Mouse (Mus musculus) embryonic facial prominence, embryonic 15.5 days (tissue): ENCODE measurements around the gene Dbndd1. TPM values are rescaled to one million over a fixed set of nuclear protein-coding genes. Genes with fewer than 3 reads are reported as not detected.
A peak's percentile ranks its signal among the peaks of the same experiment; 100 is the strongest.
"Not testable (repeated sequence)": the region's sequence is repeated elsewhere in the genome, so short reads cannot be mapped to it uniquely, and the experiment has no call there.

Experiments
- ATAC-seq: fragments of 200-750 bp; cut with Nextera tagmentation; 2 replicates; pipeline ENCODE4 v1.8.0; 2017; ENCODE audit warnings: low read depth, moderate TSS enrichment; ENCODE audit not compliant: insufficient number of reproducible peaks, low FRiP score, low TSS enrichment
- H3K27ac ChIP-seq: fragments of 300-500 bp; sonication (generic); replicated peaks from 2 replicates; pipeline ENCODE4 v1.5.1; 2015; ENCODE audit warnings: mild to moderate bottlenecking, inconsistent platforms
- H3K27me3 ChIP-seq: fragments of 300-500 bp; sonication (generic); 2 replicates; pipeline ENCODE4 v1.6.1; 2015; ENCODE audit warnings: inconsistent platforms
- H3K36me3 ChIP-seq: fragments of 300-500 bp; sonication (generic); 2 replicates; pipeline ENCODE4 v1.6.1; 2015; ENCODE audit warnings: mild to moderate bottlenecking, inconsistent platforms
- H3K4me1 ChIP-seq: fragments of 300-500 bp; sonication (generic); 2 replicates; pipeline ENCODE4 v1.6.1; 2015; ENCODE audit warnings: inconsistent platforms
- H3K4me2 ChIP-seq: fragments of 300-500 bp; sonication (generic); replicated peaks from 2 replicates; pipeline ENCODE4 v1.6.1; 2015; ENCODE audit warnings: mild to moderate bottlenecking, inconsistent platforms
- H3K4me3 ChIP-seq: fragments of 300-500 bp; sonication (generic); replicated peaks from 2 replicates; pipeline ENCODE4 v1.5.1; 2015; ENCODE audit warnings: mild to moderate bottlenecking, inconsistent platforms
- H3K9ac ChIP-seq: fragments of 300-500 bp; sonication (generic); 2 replicates; pipeline ENCODE4 v1.6.1; 2015; ENCODE audit warnings: inconsistent platforms
- H3K9me3 ChIP-seq: fragments of 300-500 bp; sonication (generic); replicated peaks from 2 replicates; pipeline ENCODE4 v1.6.1; 2016; ENCODE audit warnings: inconsistent platforms
- WGBS: fragments of 180-500 bp; shearing (Covaris S2); methylation state at CpG from one replicate; pipeline ENCODE4 v1.1.7; 2015; 5-methylcytosine and 5-hydroxymethylcytosine counted together
- polyA plus RNA-seq: library from polyadenylated mRNA; unstranded; fragments of >200 nt; fragmentation: Nextera tagmentation; extraction: Ambion mirVana; gene quantifications from 2 replicates; pipeline ENCODE4 v1.2.1, GENCODE M21; 2015

The Dbndd1 gene
- polyA plus RNA-seq, 1 experiment from 2014 or later = 10.0 TPM

DNA sequence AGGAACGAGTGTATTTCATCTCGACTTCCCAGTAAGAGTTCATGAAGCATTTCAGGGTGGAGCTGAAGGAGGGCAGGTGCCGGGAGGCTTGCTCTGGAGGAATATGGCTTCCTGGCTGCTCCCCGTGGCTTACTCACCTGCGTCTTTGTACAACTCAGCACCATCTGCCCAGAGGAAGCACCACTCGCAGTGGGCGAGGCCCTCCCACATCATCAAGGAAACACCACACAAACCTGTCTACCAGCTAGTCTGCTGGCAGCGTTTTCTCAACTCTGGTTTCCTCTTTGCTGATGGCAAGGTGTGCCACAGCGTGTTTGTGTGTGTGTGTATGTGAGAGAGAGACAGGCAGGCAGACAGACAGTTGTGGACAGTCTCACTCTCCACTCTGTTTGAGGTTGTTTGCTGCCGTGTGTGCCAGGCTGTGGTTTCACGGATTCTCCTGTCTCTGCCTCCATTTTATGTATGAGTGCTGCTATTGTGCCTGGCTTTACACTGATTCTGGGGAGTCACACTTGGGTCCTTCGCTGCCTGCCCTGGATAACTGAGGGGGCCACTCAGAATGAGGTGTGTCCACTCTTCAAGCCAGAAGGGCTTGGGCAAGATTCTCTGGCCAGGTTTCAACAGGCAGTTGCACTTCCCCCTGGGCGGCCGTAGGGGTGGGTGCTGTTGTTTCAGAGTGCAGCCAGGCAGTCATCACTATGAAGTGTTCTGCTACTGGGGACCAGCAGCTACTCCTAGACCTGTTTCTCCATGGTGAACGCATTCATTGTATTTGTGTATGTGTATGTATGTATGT is 23.8 kb downstream of the Dbndd1 start:
- Histone ChIP-seq H3K4me3 (no peak overlapping the region), H3K4me2 (no peak overlapping the region), H3K9me3 (no peaks in the 10 kb centered on the region), H3K9ac (no peak overlapping the region), H3K27ac (no peak overlapping the region), H3K4me1 (no peaks in the 10 kb centered on the region), H3K36me3 (peaks cover 93% of the 10 kb centered on the region), H3K27me3 (no peaks in the 10 kb centered on the region)
- WGBS = 90% methylated on average over 15 of the region's 15 CpGs
- ATAC-seq = no peak

GRCm38 (mm10) chr8:123482627-123483026 is 32.6 kb downstream of the Dbndd1 start:
- WGBS = 89% methylated on average over 7 of the region's 7 CpGs
- Histone ChIP-seq H3K4me2 (no peak overlapping the region), H3K27me3 (no peaks in the 10 kb centered on the region), H3K4me3 (no peak overlapping the region), H3K27ac (no peak overlapping the region), H3K36me3 (peaks cover 65% of the 10 kb centered on the region), H3K9ac (no peak overlapping the region), H3K9me3 (no peaks in the 10 kb centered on the region), H3K4me1 (peaks cover 11% of the 10 kb centered on the region)
- ATAC-seq = no peak

- Histone ChIP-seq H3K27me3 (no peaks in the 10 kb centered on the region), H3K4me1 (peaks cover 19% of the 10 kb centered on the region), H3K4me3 (peak overlapping the region; percentile 93), H3K9ac (peak overlapping the region; percentile 60), H3K27ac (peak overlapping the region; percentile 94), H3K4me2 (peak overlapping the region; percentile 74), H3K9me3 (no peaks in the 10 kb centered on the region), H3K36me3 (peaks cover 27% of the 10 kb centered on the region)
- 32% methylated on average over 16 of the region's 16 CpGs for WGBS
- ATAC-seq = no peak
Observed at GRCm38 (mm10) chr8:123478456-123479218, 36.6 kb downstream of the Dbndd1 start.

GRCm38 (mm10) chr8:123477737-123478258 is 37.5 kb downstream of the Dbndd1 start, which contains the start of gene Afg3l1:
Afg3l1 (plus strand) TSS chr8:123477903.
- H3K27me3 ChIP-seq = no peaks in the 10 kb centered on the region
- peak within 1 kb of the TSS; percentile 93 for H3K4me3 ChIP-seq
- H3K9me3 ChIP-seq = no peaks in the 10 kb centered on the region
- peak within 1 kb of the TSS; percentile 94 for H3K27ac ChIP-seq
- peak within 1 kb of the TSS; percentile 60 for H3K9ac ChIP-seq
- peak within 1 kb of the TSS; percentile 74 for H3K4me2 ChIP-seq
- peaks cover 19% of the 10 kb centered on the region for H3K4me1 ChIP-seq
- 0% methylated on average over 58 of the region's 58 CpGs for WGBS
- H3K36me3 ChIP-seq = peaks cover 21% of the 10 kb centered on the region
- ATAC-seq = peak; percentile 94

GRCm38 (mm10) chr8:123476911-123477736 is 38.1 kb downstream of the Dbndd1 start:
- no peaks in the 10 kb centered on the region for H3K9me3 ChIP-seq
- peaks cover 14% of the 10 kb centered on the region for H3K36me3 ChIP-seq
- peak overlapping the region; percentile 94 for H3K27ac ChIP-seq
- H3K9ac ChIP-seq = peak overlapping the region; percentile 60
- H3K4me1 ChIP-seq = peaks cover 19% of the 10 kb centered on the region
- H3K4me3 ChIP-seq = peak overlapping the region; percentile 93
- H3K4me2 ChIP-seq = peak overlapping the region; percentile 74
- 9% methylated on average over 34 of the region's 34 CpGs for WGBS
- no peaks in the 10 kb centered on the region for H3K27me3 ChIP-seq
- no peak for ATAC-seq

DNA sequence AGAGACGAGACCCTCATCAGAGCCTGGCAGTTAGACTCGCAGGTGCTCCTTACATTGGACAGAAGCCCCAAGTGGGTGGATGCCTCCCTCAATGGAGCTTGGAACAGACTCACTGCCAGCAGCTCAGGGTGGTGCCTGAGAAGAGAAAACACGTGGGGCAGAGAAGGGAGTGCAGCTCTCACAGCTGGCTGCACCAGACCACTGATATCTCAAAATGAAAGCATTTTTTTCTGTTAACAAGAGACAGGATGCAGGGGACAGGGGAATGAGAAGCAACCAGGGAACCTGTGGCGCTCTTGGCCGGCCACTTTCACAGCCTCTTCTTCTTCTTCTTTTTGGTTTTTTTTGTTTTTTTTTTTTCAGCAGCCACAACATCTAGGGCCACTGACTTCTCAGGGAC is 40.7 kb downstream of the Dbndd1 start:
- ATAC-seq, H3K4me3 ChIP-seq, H3K27me3 ChIP-seq, H3K27ac ChIP-seq, H3K9me3 ChIP-seq, H3K36me3 ChIP-seq, H3K9ac ChIP-seq, H3K4me2 ChIP-seq: not testable (repeated sequence)
- peaks cover 19% of the 10 kb centered on the region for H3K4me1 ChIP-seq
- WGBS = 63% methylated on average over 5 of the region's 5 CpGs

DNA sequence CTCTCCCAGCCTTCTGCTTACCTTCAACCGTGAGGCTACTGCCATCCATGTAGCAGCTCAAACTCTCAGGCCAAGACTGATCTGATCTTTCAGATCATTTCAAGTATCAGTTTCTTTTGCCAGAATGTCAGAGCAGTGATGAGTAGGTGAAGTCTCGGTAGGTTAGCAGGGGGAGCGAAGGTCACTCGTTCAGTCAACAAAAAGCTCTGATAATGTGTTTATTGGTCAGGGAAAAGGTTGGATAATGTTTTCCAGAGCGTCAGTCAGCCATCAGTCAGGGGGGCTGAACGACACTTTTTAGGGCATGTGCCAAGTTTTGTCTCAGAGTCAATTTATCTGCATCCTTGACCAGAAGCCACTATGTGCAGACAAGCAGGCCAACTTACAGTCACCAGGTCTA is 42.3 kb downstream of the Dbndd1 start:
- H3K4me3 ChIP-seq, ATAC-seq, H3K4me2 ChIP-seq, H3K9me3 ChIP-seq, H3K36me3 ChIP-seq, H3K9ac ChIP-seq, H3K4me1 ChIP-seq, H3K27me3 ChIP-seq, H3K27ac ChIP-seq: not testable (repeated sequence)
- WGBS = 67% methylated on average over 6 of the region's 6 CpGs

DNA sequence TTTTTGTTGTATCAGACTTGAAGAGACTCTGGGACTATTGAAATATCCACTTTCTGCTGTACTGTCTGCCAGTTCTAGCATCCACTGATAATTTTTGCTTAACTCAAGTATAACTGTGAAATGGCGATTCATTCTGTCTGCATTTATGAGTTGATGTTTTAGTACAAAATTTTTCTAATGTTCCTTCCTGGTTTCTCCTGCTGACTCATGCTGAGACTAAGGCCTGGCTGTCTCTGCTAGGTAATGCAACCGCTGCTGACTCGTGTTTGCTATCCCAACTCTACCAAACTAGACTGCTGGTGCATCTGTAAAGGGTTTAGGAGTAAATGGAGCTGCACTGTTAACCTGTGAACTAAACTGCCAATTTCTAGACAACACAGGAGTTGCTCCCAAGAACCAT is 47.8 kb downstream of the Dbndd1 start:
- Histone ChIP-seq H3K27me3 (no peaks in the 10 kb centered on the region), H3K4me1 (no peaks in the 10 kb centered on the region), H3K4me2 (no peak overlapping the region), H3K4me3 (no peak overlapping the region), H3K27ac (no peak overlapping the region), H3K9ac (no peak overlapping the region), H3K36me3 (peaks cover 11% of the 10 kb centered on the region), H3K9me3 (no peaks in the 10 kb centered on the region)
- 76% methylated on average over 3 of the region's 3 CpGs for WGBS
- ATAC-seq = no peak

GRCm38 (mm10) chr8:123463651-123464050 is 51.6 kb downstream of the Dbndd1 start:
- Histone ChIP-seq H3K9me3 (no peaks in the 10 kb centered on the region), H3K4me3 (no peak overlapping the region), H3K4me1 (no peaks in the 10 kb centered on the region), H3K27ac (no peak overlapping the region), H3K27me3 (no peaks in the 10 kb centered on the region), H3K9ac (no peak overlapping the region), H3K36me3 (peaks cover 50% of the 10 kb centered on the region), H3K4me2 (no peak overlapping the region)
- ATAC-seq = no peak
- 79% methylated on average over 4 of the region's 4 CpGs for WGBS
